Mouse (Mus musculus): ENCODE measurements around the gene Oard1. TPM values are rescaled to one million over a fixed set of nuclear protein-coding genes. Genes with fewer than 3 reads are reported as not detected.

Gene Oard1
- polyA plus RNA-seq, 1 experiment from 2014 or later, result 91.8 TPM

DNA sequence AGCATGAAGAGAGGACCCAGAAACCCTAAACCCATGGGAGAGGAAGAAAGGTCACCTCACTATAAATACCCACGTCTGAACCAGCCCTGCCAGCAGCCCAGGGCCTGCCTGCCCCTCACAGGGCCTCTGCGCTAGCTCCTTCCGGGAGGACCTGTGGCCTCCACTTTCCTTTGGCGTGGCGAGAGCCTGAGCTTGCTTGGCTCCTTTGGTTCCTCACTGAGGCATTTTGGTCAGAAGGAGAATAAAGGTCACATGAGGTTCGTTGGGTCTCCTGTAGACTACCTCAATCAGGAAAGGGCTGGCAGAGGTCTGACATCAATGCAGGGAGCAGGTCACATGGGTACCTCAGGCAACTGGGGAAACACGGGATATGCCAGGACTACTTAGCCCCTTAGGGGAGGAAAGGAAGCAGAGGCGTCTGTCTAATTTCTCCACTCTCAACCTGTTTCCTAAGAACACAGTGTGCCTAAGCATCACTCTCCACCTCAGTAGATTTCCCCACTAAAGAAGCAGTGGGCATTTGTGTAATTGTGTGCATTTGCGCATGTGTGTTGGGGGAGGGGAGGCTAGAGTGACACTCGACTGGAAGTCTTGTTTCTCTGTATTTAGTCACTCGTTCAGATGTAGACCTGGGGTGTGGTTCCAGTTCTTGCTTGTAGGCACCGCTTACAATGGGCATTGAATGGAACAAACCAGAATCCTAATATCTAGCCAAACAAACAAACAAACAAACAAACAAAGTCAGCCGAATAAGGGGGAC, 17.4 kb downstream of the Oard1 start:
- no peak overlapping the region for H3K4me3 ChIP-seq (ENCODE audit: low read depth, low read length)
- H3K9me3 ChIP-seq (ENCODE audit: control insufficient read depth, low read length), result no peaks in the 10 kb centered on the region
- no peak overlapping the region for H3K9ac ChIP-seq (ENCODE audit: low read length)
- H3K4me2 ChIP-seq (ENCODE audit: low read depth, low read length, severe bottlenecking), result no peak overlapping the region
- H3K27ac ChIP-seq (ENCODE audit: low read depth, low read length), result no peak overlapping the region
- ATAC-seq (replicated peaks; ENCODE audit: low FRiP score) (no peak), DNase-seq (ENCODE audit: low spot score) (no peak)
- WGBS, result 71% methylated on average over 13 of the region's 13 CpGs
- no peaks in the 10 kb centered on the region for H3K27me3 ChIP-seq (ENCODE audit: control insufficient read depth, insufficient read depth, low read length)
- no peaks in the 10 kb centered on the region; the same call in 1 of the 2 replicates for H3K4me1 ChIP-seq (replicated peaks; ENCODE audit: control insufficient read depth, insufficient read depth, low read length)
- H3K36me3 ChIP-seq (ENCODE audit: control insufficient read depth, insufficient read depth, low read length), result no peaks in the 10 kb centered on the region

DNA sequence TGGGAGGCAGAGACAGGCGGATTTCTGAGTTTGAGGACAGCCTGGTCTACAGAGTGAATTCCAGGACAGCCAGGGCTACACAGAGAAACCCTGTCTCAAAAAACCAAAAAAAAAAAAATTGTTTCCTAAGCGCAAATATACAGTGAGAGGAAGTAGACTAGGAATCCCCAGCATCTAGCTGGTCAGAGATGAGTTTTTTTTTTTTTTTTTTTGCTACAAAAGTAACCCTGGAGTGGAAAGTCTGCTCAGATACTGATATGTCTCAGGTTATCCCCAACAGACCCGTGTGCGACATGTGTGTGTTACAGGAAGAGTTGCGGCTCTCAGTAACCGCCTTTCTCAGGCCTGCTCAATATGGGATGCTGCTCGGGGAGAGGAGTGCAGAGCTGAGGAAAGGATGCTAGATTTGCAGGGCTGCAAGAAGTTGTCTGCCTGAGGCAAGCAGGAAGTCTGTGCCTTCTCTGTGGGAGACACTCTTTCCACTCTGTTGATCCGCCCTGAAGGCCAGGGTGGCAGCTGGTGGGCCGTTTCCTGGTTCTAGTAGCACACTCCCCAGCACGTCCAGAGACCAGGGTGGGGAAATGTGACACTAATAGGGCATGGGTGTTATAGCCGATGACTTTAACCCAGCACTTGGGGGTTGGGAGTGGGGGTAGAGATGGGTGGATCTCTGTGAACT, 18.2 kb downstream of the Oard1 start:
- no peaks in the 10 kb centered on the region for H3K9me3 ChIP-seq (ENCODE audit: control insufficient read depth, low read length)

DNA sequence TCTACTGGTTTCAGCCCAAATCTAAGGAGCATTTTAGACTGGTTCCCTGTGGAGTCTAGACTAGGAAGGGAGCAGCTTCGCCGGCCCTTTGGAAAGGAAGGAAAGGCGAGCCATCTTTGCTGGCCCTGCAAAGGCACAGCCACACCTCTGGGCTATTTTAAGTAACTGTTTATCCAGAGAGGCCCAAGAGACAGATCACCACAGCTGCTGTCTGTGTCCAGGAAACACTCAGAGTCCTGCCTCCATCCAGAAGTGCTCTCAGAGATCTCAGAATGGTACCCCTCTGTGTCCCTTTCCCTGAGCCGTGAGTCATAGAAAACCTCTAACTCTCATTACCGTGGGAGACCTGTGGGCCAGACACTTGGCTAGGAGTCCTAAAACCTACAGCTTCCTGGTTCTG, 20.6 kb downstream of the Oard1 start:
- H3K4me2 ChIP-seq (ENCODE audit: low read depth, low read length, severe bottlenecking), result no peak overlapping the region
- no peak overlapping the region for H3K4me3 ChIP-seq (ENCODE audit: low read depth, low read length)
- 64% methylated on average over 5 of the region's 5 CpGs for WGBS
- H3K36me3 ChIP-seq (ENCODE audit: control insufficient read depth, insufficient read depth, low read length), result no peaks in the 10 kb centered on the region
- DNase-seq (ENCODE audit: low spot score) (no peak), ATAC-seq (replicated peaks; ENCODE audit: low FRiP score) (no peak)
- H3K4me1 ChIP-seq (replicated peaks; ENCODE audit: control insufficient read depth, insufficient read depth, low read length), result no peaks in the 10 kb centered on the region; the same call in 1 of the 2 replicates
- H3K27me3 ChIP-seq (ENCODE audit: control insufficient read depth, insufficient read depth, low read length), result no peaks in the 10 kb centered on the region
- H3K27ac ChIP-seq (ENCODE audit: low read depth, low read length), result no peak overlapping the region
- no peaks in the 10 kb centered on the region for H3K9me3 ChIP-seq (ENCODE audit: control insufficient read depth, low read length)
- H3K9ac ChIP-seq (ENCODE audit: low read length), result no peak overlapping the region

More for the DNA sequence above, 18.2 kb downstream of the Oard1 start:
- Histone ChIP-seq H3K27ac (ENCODE audit: low read depth, low read length) (no peak overlapping the region), H3K9ac (ENCODE audit: low read length) (no peak overlapping the region), H3K36me3 (ENCODE audit: control insufficient read depth, insufficient read depth, low read length) (no peaks in the 10 kb centered on the region), H3K4me3 (ENCODE audit: low read depth, low read length) (no peak overlapping the region), H3K4me2 (ENCODE audit: low read depth, low read length, severe bottlenecking) (no peak overlapping the region), H3K4me1 (replicated peaks; ENCODE audit: control insufficient read depth, insufficient read depth, low read length) (no peaks in the 10 kb centered on the region; the same call in 1 of the 2 replicates), H3K27me3 (ENCODE audit: control insufficient read depth, insufficient read depth, low read length) (no peaks in the 10 kb centered on the region)
- DNase-seq (ENCODE audit: low spot score) (no peak), ATAC-seq (replicated peaks; ENCODE audit: low FRiP score) (no peak)
- WGBS, result 63% methylated on average over 11 of the region's 11 CpGs

DNA sequence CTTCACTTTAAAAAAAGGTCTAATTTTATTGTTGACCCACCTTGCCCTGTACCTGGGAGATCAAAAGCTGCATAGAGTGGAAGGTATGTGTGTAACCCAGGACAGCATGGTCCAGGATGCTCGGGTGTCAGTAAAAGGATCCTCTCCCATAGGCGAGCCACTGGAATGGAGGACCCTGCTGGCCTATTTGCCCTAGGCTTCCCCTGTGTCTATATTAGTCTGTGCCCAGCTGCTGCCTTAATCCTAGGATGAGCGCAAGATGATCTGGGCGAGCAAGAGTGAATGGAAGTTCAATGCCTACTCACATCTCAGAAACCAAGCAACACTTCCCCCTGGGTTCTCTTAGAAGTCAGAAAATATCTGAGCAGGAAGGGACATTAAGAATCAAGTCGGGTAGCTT, 21.2 kb downstream of the Oard1 start:
- Histone ChIP-seq H3K27ac (ENCODE audit: low read depth, low read length) (no peak overlapping the region), H3K4me2 (ENCODE audit: low read depth, low read length, severe bottlenecking) (no peak overlapping the region), H3K4me3 (ENCODE audit: low read depth, low read length) (no peak overlapping the region), H3K4me1 (replicated peaks; ENCODE audit: control insufficient read depth, insufficient read depth, low read length) (no peaks in the 10 kb centered on the region; the same call in 1 of the 2 replicates), H3K9ac (ENCODE audit: low read length) (no peak overlapping the region), H3K36me3 (ENCODE audit: control insufficient read depth, insufficient read depth, low read length) (no peaks in the 10 kb centered on the region), H3K9me3 (ENCODE audit: control insufficient read depth, low read length) (no peaks in the 10 kb centered on the region), H3K27me3 (ENCODE audit: control insufficient read depth, insufficient read depth, low read length) (no peaks in the 10 kb centered on the region)
- ATAC-seq (replicated peaks; ENCODE audit: low FRiP score) (no peak), DNase-seq (ENCODE audit: low spot score) (no peak)
- 78% methylated on average over 5 of the region's 5 CpGs for WGBS

DNA sequence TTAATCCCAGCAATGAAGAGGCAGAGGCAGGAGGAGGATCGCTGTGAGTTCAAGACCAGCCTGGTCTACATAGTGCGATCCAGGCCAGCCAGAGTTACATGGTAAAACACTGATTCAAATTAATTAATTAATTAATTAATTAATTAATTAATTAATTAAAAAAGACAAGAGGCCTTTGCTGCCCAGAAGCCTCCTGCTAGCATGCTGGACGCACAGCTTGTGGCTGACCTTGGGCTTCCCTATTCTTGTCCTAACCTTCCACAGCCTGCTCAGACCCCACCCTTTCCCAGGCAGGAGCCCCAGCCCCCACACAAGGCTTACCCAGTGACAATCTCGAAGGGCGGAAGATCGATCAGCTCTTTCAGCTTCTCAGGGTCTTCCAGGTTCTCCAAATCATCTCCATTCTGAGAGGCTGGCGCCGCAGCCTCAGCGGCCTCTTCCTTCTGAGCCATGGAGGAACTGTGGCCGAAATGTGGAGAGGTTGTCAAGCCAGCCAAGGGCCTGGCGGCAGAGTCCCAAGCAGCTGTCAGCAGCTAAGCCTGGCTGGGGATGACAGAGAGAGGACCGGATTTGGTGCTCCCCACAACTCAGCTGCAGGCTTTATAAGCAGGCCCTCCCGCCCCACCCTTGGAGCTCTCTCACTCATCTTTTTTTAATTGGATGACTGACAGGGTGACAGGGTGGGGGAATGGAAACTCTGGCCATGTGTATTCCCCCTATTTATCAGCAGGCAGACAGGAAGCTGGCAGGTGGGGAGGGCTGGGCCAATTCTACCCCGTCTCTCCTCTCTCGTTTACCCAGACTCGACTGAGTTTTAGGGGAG, 22.6 kb downstream of the Oard1 start, which contains the start of gene Apobec2:
Apobec2 (minus strand) TSS at position 773 of the 823 bp plus-strand sequence.
- Histone ChIP-seq H3K9me3 (ENCODE audit: control insufficient read depth, low read length) (no peaks in the 10 kb centered on the region), H3K36me3 (ENCODE audit: control insufficient read depth, insufficient read depth, low read length) (no peaks in the 10 kb centered on the region), H3K9ac (ENCODE audit: low read length) (no peak within 1 kb of the TSS), H3K4me2 (ENCODE audit: low read depth, low read length, severe bottlenecking) (no peak within 1 kb of the TSS), H3K4me1 (replicated peaks; ENCODE audit: control insufficient read depth, insufficient read depth, low read length) (peaks cover 4% of the 10 kb centered on the region; the same call in 1 of the 2 replicates), H3K4me3 (ENCODE audit: low read depth, low read length) (no peak within 1 kb of the TSS), H3K27me3 (ENCODE audit: control insufficient read depth, insufficient read depth, low read length) (no peaks in the 10 kb centered on the region), H3K27ac (ENCODE audit: low read depth, low read length) (no peak within 1 kb of the TSS)
- no peak for ATAC-seq (replicated peaks; ENCODE audit: low FRiP score)
- DNase-seq (ENCODE audit: low spot score), result no peak
- 75% methylated on average over 16 of the region's 16 CpGs for WGBS

DNA sequence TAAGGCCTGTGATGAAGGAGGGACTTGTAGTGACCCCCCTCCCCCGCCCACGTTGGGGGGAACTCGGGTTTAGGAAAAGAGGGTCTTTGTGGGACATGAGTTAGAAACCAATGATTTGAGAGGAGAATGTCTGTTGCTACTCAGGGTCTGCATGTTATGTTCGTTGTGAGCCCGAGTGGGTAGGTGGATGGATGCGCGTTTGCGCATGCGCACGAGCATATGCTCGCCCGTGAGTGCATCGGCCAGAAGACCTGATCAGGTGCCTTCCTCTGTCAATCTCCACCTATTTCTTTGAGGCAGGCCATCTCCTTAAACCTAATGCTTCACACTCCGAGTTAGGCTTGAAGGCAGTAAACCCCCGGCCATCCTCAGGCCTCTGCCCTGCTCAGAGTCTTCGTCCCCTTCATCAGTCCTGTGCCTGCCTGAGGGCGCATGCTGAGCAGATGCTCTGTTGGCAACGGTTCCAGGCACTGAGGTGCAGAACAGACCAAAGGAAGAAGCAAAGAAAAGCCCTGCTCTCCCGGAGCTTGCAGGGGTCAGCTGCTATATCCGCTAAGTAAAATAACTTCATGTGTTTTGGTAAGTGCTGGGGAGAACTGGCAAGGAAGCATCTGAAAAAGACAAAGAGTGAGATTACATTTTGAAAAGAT, 23.3 kb downstream of the Oard1 start:
- peaks cover 7% of the 10 kb centered on the region; the same call in 1 of the 2 replicates for H3K4me1 ChIP-seq (replicated peaks; ENCODE audit: control insufficient read depth, insufficient read depth, low read length)

DNA sequence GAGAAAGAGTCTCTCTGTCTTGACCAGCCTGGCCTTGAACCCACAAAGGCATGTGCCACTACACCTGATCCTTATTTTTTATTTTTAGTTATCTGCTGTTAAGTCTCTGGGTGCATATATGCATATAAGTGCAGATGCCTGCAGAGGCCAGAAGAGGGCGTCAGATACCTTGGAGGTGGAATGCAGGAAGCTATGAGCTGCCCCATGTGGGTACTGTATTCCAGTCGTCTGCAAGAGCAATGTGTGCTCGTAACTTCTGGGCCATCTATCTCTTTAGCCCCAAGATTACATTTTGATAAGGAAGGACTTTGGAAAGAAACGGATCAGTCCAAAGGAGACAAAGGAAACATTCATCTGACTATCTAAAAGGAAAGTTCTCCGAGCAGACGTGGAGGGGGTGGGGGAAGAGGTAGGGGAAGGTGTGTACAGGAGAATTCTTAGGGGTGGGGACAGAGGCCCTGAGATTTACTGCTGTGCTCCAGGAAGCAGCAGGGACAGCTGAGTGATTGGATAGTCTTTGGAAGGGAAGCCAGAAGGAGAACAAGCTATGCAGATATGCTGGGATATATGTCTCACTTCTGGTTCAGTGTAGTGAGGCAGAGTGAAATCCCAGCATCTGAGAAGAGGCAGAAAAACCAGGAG, 24.0 kb downstream of the Oard1 start:
- no peak for DNase-seq (ENCODE audit: low spot score)
- H3K4me1 ChIP-seq (replicated peaks; ENCODE audit: control insufficient read depth, insufficient read depth, low read length), result peaks cover 7% of the 10 kb centered on the region; the same call in 1 of the 2 replicates

More for the DNA sequence above, 23.3 kb downstream of the Oard1 start:
- Histone ChIP-seq H3K9ac (ENCODE audit: low read length) (no peak overlapping the region), H3K9me3 (ENCODE audit: control insufficient read depth, low read length) (no peaks in the 10 kb centered on the region), H3K36me3 (ENCODE audit: control insufficient read depth, insufficient read depth, low read length) (no peaks in the 10 kb centered on the region), H3K27ac (ENCODE audit: low read depth, low read length) (no peak overlapping the region), H3K4me2 (ENCODE audit: low read depth, low read length, severe bottlenecking) (no peak overlapping the region), H3K4me3 (ENCODE audit: low read depth, low read length) (no peak overlapping the region), H3K27me3 (ENCODE audit: control insufficient read depth, insufficient read depth, low read length) (no peaks in the 10 kb centered on the region)
- ATAC-seq (replicated peaks; ENCODE audit: low FRiP score) (no peak), DNase-seq (ENCODE audit: low spot score) (no peak)
- WGBS, result 82% methylated on average over 20 of the region's 20 CpGs

More for the DNA sequence above, 24.0 kb downstream of the Oard1 start:
- Histone ChIP-seq H3K9me3 (ENCODE audit: control insufficient read depth, low read length) (no peaks in the 10 kb centered on the region), H3K36me3 (ENCODE audit: control insufficient read depth, insufficient read depth, low read length) (no peaks in the 10 kb centered on the region), H3K27ac (ENCODE audit: low read depth, low read length) (no peak overlapping the region), H3K27me3 (ENCODE audit: control insufficient read depth, insufficient read depth, low read length) (no peaks in the 10 kb centered on the region), H3K4me3 (ENCODE audit: low read depth, low read length) (no peak overlapping the region), H3K4me2 (ENCODE audit: low read depth, low read length, severe bottlenecking) (no peak overlapping the region), H3K9ac (ENCODE audit: low read length) (no peak overlapping the region)
- WGBS, result 77% methylated on average over 6 of the region's 6 CpGs
- no peak for ATAC-seq (replicated peaks; ENCODE audit: low FRiP score)

All from forebrain, embryonic 11.5 days (tissue).